Mouse (Mus musculus) adrenal gland, adult (tissue): Measurements from ENCODE around the gene Cramp1l.

Source experiments
- DNase-seq, 2 experiments: peaks; one replicate each; pipeline ENCODE4 v3.0.0; 2022 to 2023; ENCODE audit warnings: low spot score in 1 of 2; ENCODE audit not compliant: inconsistent age in 2 of 2

Cramp1l gene

DNA sequence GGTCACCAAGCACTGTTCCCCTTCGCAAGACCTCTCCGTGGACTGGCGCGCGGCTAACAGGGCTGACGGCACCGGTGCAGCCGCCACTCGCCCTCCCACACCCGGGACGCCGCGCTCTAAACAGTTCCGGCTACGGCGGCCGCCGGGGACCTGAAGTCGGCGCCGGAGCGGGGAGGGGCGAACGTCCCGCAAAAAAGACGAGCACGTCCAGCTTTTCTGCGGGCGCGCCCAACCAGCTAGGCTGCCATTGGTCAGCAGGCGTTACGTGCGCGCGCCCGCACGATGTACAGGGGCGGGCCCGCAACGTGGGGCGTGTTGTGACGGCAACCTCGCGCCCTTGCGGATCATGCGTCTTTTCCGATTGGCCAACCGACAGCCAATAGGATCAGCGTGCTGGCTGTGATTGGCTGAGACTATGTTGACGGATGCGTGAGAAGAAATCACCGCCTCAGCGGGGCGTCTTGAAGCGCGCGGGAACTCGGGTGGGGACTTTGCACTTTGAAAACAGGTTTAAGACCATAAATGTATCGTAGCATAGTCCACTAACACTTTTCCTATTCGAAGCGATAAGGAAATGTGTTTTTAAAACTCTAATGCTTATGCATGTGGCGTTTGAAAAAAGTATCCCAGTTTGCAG is at the start of gene Cramp1l, which contains the start of gene Ift140:
Gene Cramp1l, minus strand, starts transcription at position 134 of the 637 bp plus-strand sequence.
Gene Ift140, plus strand, starts transcription at position 431 of the 637 bp plus-strand sequence.
- DNase-seq, result peak; percentile 99

GRCm38 (mm10) chr17:25065189-25065588 is 49.6 kb upstream of the Cramp1l start:
- no peak for DNase-seq

DNA sequence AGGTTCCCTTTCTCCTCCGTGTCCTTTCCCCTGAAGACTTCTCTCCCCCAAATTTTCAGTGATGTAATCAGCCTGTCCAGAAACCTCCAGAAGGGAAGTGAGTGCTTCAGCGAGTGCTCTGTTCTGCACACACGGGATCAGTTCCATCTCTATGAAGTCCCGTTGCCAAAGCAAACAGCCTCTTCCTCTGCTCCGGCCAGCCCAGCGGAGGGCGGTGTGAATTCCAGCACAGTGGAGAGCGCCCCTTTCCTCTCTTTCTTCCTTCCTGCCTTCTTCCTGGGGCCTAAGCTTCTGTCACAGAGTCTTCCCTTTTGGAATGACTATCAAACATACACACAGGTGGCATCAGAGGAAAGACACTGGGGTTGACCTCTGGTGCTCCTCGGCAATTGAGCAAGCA is 48.8 kb upstream of the Cramp1l start:
- DNase-seq, result peak; percentile 62 to 79

- peak in 1 of 2 experiments; percentile 54 for DNase-seq
Measured at GRCm38 (mm10) chr17:25063872-25064271, 48.3 kb upstream of the Cramp1l start.

DNA sequence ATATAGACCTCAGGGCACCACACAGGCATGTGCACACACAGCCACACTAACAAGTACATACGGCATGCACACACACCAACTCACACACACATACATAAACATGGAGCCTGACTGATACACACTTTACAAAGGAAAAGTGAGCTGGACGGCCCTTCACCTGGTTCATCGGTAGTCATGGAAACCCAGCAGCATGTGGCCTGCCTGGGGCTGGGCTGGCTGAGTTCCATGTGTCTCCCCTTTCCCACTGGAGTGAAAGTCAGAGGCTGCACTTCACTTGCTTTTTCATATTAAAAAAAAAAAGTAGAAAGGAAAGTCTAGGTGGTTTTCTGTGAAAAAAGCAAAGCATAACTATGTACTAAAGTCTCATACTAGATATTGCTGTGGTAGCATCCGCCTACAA is 47.7 kb upstream of the Cramp1l start:
- no peak for DNase-seq

- no peak for DNase-seq
Measured at GRCm38 (mm10) chr17:25057041-25057440, 41.5 kb upstream of the Cramp1l start.

DNA sequence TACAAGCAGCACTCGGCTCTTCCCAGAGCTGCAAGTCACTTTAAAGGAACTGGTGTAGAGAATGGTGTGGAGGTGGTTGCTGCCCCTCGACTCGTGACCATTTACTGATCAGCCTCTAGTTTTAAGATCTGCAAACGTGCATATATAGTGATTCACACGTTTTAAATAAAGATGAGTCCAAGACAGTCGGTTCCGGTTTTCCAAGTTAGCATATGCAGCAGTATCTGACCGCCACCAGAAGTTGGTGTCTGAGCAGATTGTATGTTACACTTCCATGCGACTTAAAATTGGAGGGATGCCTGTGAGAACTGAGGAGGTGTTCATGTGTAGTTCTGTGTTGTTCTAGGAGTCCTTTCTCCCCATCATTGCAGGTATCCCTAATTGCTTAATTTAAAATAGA is 37.7 kb upstream of the Cramp1l start:
- DNase-seq, result no peak

- DNase-seq, result no peak
Measured at GRCm38 (mm10) chr17:25047143-25047542, 31.6 kb upstream of the Cramp1l start.

DNA sequence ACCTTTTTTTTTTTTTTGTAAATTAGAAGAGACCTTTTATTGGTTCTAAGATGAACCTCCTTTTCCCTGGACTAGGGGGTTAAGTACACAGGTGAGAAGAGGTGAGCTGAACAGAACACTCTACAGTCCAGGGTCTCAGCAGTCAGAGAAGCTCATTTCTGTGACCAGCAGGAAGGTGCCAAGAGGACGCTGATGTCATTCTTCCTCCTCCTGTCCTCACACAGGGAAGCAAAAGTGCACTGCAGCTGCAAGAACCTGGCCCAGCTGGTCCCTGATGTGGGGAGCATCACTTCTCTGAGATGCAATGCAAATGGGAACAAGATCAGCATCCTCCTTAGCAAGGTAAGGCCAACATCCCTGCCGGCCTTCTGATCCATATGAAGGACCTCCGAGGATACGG is 29.7 kb upstream of the Cramp1l start:
- DNase-seq, result no peak

- DNase-seq, result no peak
Measured at GRCm38 (mm10) chr17:25044879-25045278, 29.3 kb upstream of the Cramp1l start.

- DNase-seq, result no peak
Measured at GRCm38 (mm10) chr17:25036183-25036582, 20.6 kb upstream of the Cramp1l start.

DNA sequence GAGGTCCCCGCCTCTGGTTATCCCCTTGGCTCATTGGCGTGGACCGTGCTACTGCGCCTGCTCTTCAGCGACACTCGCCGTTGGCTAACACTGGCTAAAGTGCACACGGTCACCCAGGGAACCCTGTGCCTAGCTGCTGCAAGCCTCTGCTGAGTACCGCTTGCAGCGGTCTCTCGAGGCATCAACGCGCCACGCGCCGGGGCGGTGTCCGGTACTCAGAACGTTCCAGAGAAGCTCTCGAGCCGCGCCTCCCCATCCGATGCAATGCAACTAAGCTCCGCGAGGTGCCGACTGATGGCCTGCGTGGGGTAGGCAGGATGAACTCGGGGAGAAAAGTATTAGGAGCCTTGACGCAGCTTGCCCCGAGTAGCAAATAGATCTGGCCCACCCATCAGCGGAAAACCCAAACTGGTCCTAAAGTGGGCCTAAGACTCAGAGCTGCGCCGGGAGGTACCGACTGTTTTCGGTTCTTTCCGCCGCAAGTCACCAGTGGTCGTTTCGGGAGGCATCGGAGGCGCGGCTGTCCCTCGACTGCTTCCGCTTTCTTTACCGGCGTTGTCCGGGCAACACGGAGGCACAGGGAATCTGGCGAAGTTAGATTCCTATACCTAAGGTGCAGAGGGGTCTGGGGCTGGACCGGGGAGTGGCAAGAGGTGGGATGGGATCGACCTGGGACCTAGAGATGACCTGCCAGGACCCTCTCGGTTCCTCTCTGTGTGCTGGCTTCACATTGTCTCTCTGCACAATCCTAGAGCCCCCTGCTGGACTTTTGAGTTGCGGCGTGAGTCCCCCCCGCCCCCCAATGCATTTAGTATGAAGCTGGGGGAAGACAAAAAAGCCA is 924 bp upstream of the Cramp1l start:
- peak; percentile 85 to 88 for DNase-seq

- DNase-seq, result peak; percentile 60 to 86
Measured at GRCm38 (mm10) chr17:25014841-25015570, 582 bp downstream of the Cramp1l start.

GRCm38 (mm10) chr17:25013606-25014501 is 1.7 kb downstream of the Cramp1l start:
- peak; percentile 47 to 79 for DNase-seq

DNA sequence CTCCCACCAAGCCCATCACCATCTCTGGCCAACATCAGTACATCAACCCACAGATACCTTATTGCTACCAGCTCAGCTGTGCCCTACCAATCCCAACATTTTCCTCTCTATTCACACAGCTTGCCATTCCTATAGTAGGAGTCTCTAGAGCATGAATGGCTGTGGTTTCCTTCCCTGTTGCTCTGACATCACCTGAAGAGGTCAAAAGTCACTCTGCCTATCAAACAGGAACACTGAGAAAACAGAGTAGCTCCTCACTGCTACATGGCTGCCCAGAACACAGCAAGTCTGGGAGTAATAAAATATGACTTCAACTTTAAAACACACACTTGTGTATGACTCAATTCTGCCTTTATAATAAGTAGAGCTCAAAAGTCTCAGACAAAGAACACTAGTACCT is 8.1 kb downstream of the Cramp1l start:
- DNase-seq, result no peak

DNA sequence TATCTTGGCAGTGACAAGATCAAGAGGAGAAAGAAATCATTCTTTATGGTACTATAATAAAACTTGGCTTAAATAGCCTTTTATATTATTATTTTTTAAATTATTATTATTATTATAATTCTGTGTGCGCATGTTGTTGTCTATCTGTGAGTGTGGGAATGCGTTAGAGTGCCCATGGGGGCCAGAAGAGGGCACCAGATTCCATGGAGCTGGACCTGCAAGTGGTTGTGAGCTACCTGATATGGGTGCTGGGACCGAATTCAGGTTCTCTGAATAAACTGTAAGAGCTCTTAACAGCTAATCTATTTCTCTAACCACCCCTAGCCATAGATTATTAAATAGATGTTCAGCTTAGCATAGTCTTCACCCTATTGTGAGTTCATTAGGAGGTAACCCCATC is 10.5 kb downstream of the Cramp1l start:
- no peak for DNase-seq

DNA sequence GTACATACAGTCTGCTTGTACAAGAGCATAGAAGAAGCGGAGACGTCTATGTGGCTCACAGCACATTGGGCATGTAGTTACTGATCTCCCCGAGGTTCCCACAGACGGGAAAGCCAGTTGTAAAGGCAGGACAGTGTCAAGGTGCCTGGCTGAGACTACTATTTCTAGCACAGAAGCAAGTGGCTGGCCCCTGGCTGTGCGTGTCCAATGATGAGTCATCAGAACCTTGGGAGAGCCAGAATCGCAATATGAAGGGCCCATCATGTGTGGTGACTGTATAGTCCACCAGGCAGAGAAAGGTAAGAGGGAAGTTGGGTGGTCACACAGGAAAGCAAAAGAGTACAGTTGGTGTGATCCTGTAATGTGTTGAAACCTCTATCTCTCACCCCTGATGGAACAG is 20.9 kb downstream of the Cramp1l start:
- peak; percentile 24 to 67 for DNase-seq

GRCm38 (mm10) chr17:24987221-24987620 is 28.4 kb downstream of the Cramp1l start:
- no peak for DNase-seq

DNA sequence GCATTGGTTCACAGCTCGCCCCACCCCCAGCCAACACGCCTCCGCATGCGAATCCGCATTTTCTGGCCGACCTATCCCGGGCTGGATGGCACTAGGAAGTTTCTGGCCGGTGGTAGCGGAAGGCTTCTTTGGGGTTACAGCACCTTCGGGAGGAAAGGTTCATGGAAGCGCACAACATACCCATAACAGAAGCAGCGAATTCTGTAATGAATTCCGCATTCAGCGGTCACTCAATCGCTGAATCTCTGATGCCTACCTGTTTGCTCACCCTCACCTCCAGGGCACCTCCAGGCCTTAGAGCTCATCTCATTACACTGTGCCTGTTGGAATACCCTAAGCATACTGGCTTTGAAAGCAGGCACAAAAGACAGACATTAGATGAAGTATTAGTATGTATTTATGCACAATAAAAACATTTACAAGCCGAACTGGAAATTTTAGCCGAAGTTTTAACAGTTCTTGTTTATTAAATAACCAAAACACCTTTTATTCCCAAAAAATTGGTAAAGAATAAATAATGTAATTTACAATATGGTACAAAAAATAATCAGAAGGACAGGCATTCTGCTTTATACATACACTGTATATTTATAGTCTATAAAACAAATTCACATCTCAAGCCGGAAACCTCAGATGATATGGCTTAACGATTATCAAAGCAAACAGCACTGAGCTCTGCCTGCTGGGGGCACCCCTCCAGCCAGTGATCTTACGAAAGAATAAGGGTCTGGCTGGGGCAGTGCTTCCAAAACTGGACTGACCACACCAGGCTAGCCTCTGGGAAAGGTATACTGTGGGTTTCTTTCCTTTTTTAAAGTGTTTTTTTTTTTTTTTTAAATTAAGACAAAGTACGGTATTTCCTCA is 54.5 kb downstream of the Cramp1l start:
- no peak for DNase-seq
